Mouse (Mus musculus): ENCODE measurements around the gene Esyt1.
A peak's percentile ranks its signal among the peaks of the same experiment; 100 is the strongest.

Gene Esyt1

GRCm38 (mm10) chr10:128543100-128543499 is 17.4 kb upstream of the Esyt1 start:
- no peak for ATAC-seq (ENCODE audit: insufficient number of reproducible peaks, low FRiP score, low TSS enrichment)

- ATAC-seq (ENCODE audit: insufficient number of reproducible peaks, low FRiP score, low TSS enrichment) = no peak
Observed at GRCm38 (mm10) chr10:128538340-128538870, 12.7 kb upstream of the Esyt1 start.

- ATAC-seq (ENCODE audit: insufficient number of reproducible peaks, low FRiP score, low TSS enrichment) = peak; percentile 90; the same call in 1 of the 2 replicates
Observed at GRCm38 (mm10) chr10:128536266-128536940, 10.7 kb upstream of the Esyt1 start.

- no peak for ATAC-seq (ENCODE audit: insufficient number of reproducible peaks, low FRiP score, low TSS enrichment)
Observed at GRCm38 (mm10) chr10:128535624-128536265, 10.1 kb upstream of the Esyt1 start.

GRCm38 (mm10) chr10:128535206-128535605 is 9.5 kb upstream of the Esyt1 start:
- ATAC-seq (ENCODE audit: insufficient number of reproducible peaks, low FRiP score, low TSS enrichment) = no peak

- ATAC-seq (ENCODE audit: insufficient number of reproducible peaks, low FRiP score, low TSS enrichment) = no peak
Observed at GRCm38 (mm10) chr10:128526366-128527356, 990 bp upstream of the Esyt1 start.

- 0 out of 2 replicates have a peak, but pooled peaks have one; percentile 20 for ATAC-seq (ENCODE audit: insufficient number of reproducible peaks, low FRiP score, low TSS enrichment)
Observed at GRCm38 (mm10) chr10:128524732-128525662, 674 bp downstream of the Esyt1 start.

- ATAC-seq (ENCODE audit: insufficient number of reproducible peaks, low FRiP score, low TSS enrichment) = no peak
Observed at GRCm38 (mm10) chr10:128524111-128524731, 1.4 kb downstream of the Esyt1 start.

GRCm38 (mm10) chr10:128522351-128522750 is 3.3 kb downstream of the Esyt1 start:
- no peak for ATAC-seq (ENCODE audit: insufficient number of reproducible peaks, low FRiP score, low TSS enrichment)

- no peak for ATAC-seq (ENCODE audit: insufficient number of reproducible peaks, low FRiP score, low TSS enrichment)
Observed at GRCm38 (mm10) chr10:128520591-128520990, 5.1 kb downstream of the Esyt1 start.

- ATAC-seq (ENCODE audit: insufficient number of reproducible peaks, low FRiP score, low TSS enrichment) = peak; percentile 36; the same call in 1 of the 2 replicates
Observed at GRCm38 (mm10) chr10:128518833-128519232, 6.8 kb downstream of the Esyt1 start.

- ATAC-seq (ENCODE audit: insufficient number of reproducible peaks, low FRiP score, low TSS enrichment) = no peak
Observed at GRCm38 (mm10) chr10:128516677-128517076, 9.0 kb downstream of the Esyt1 start.

- ATAC-seq (ENCODE audit: insufficient number of reproducible peaks, low FRiP score, low TSS enrichment) = no peak
Observed at GRCm38 (mm10) chr10:128516029-128516428, 9.6 kb downstream of the Esyt1 start.

- no peak for ATAC-seq (ENCODE audit: insufficient number of reproducible peaks, low FRiP score, low TSS enrichment)
Observed at GRCm38 (mm10) chr10:128515044-128515443, 10.6 kb downstream of the Esyt1 start.

- no peak for ATAC-seq (ENCODE audit: insufficient number of reproducible peaks, low FRiP score, low TSS enrichment)
Observed at GRCm38 (mm10) chr10:128511761-128512160, 13.9 kb downstream of the Esyt1 start.

GRCm38 (mm10) chr10:128511189-128511588 is 14.5 kb downstream of the Esyt1 start:
- no peak for ATAC-seq (ENCODE audit: insufficient number of reproducible peaks, low FRiP score, low TSS enrichment)

- no peak for ATAC-seq (ENCODE audit: insufficient number of reproducible peaks, low FRiP score, low TSS enrichment)
Observed at GRCm38 (mm10) chr10:128510301-128510700, 15.4 kb downstream of the Esyt1 start.

GRCm38 (mm10) chr10:128509831-128510230 is 15.8 kb downstream of the Esyt1 start:
- ATAC-seq (ENCODE audit: insufficient number of reproducible peaks, low FRiP score, low TSS enrichment) = no peak

GRCm38 (mm10) chr10:128509203-128509602 is 16.5 kb downstream of the Esyt1 start:
- no peak for ATAC-seq (ENCODE audit: insufficient number of reproducible peaks, low FRiP score, low TSS enrichment)
